ENCODE assay signal across 25 mouse cellular contexts in genomic region chr6:108140722-108141490, GRCm38 (mm10). TPM values are rescaled to one million over a fixed set of nuclear protein-coding genes. Genes with fewer than 3 reads are reported as not detected.
DNase-seq lines count a peak whose midpoint lies in the region; ATAC-seq and TF ChIP-seq lines count a peak whose summit lies in the region.
"Had no signal": no experiment of that assay in that cellular context is flagged by ENCODE, and none has a peak within 500 bp of the region (broad histone marks: within the 10 kb centered on the region; RNA-seq: fewer than 3 reads in every experiment).

No protein-coding gene starts in this region.

- H3K4me2 ChIP-seq in liver, embryonic 16.5 days (ENCODE audit: low read depth, low read length), result no peak overlapping the region
- H3K4me2 ChIP-seq in liver, embryonic 12.5 days, result no peak overlapping the region
- H3K4me2 ChIP-seq in intestine, postnatal 0 days (replicated peaks; ENCODE audit: low read depth), result no peak overlapping the region
- H3K4me2 ChIP-seq in forebrain, postnatal 0 days (ENCODE audit: low read depth), result no peak overlapping the region
- H3K4me2 ChIP-seq: embryonic facial prominence, embryonic 15.5 days; heart, embryonic 15.5 days; hindbrain, embryonic 15.5 days; neural tube, embryonic 13.5 days had no signal

- TF ChIP-seq POLR2A in cerebellum, adult 2 months (IDR thresholded peaks at IDR 0.05; ENCODE audit: borderline replicate concordance, insufficient read depth, low read length), result no peak

- 49% methylated on average over 4 of the region's 4 CpGs for WGBS in liver, embryonic 16.5 days (ENCODE audit: insufficient replicate concordance)
- WGBS in liver, embryonic 12.5 days (ENCODE audit: insufficient replicate concordance), result 60% methylated on average over 4 of the region's 4 CpGs
- 31% methylated on average over 4 of the region's 4 CpGs for WGBS in intestine, postnatal 0 days
- 98% methylated on average over 4 of the region's 4 CpGs for WGBS in forebrain, postnatal 0 days
- WGBS in cerebellum, adult 2 months, result 91% methylated on average over 4 of the region's 4 CpGs

- H3K36me3 ChIP-seq in liver, embryonic 16.5 days (ENCODE audit: control insufficient read depth, insufficient read depth), result no peaks in the 10 kb centered on the region
- 0 out of 2 replicates have a peak, but pooled peaks cover 9% of the 10 kb centered on the region for H3K36me3 ChIP-seq in liver, embryonic 12.5 days
- no peaks in the 10 kb centered on the region; the same call in 1 of the 2 replicates for H3K36me3 ChIP-seq in intestine, postnatal 0 days (ENCODE audit: control insufficient read depth, insufficient read depth)
- H3K36me3 ChIP-seq in forebrain, postnatal 0 days (ENCODE audit: insufficient read depth), result no peaks in the 10 kb centered on the region
- H3K36me3 ChIP-seq: embryonic facial prominence, embryonic 15.5 days; heart, embryonic 15.5 days; hindbrain, embryonic 15.5 days had no signal

- H3K9me3 ChIP-seq in liver, embryonic 16.5 days (replicated peaks; ENCODE audit: control insufficient read depth, low read length), result no peaks in the 10 kb centered on the region
- H3K9me3 ChIP-seq in liver, embryonic 12.5 days (replicated peaks), result no peaks in the 10 kb centered on the region
- H3K9me3 ChIP-seq in intestine, postnatal 0 days (ENCODE audit: control insufficient read depth), result no peaks in the 10 kb centered on the region
- no peaks in the 10 kb centered on the region for H3K9me3 ChIP-seq in forebrain, postnatal 0 days (ENCODE audit: low read length)
- H3K9me3 ChIP-seq: embryonic facial prominence, embryonic 15.5 days; heart, embryonic 15.5 days; hindbrain, embryonic 15.5 days; megakaryocyte, embryonic 14.5 days; neural tube, embryonic 13.5 days had no signal

- H3K4me1 ChIP-seq in liver, embryonic 16.5 days (ENCODE audit: control insufficient read depth, low read depth, low read length), result no peaks in the 10 kb centered on the region
- H3K4me1 ChIP-seq in liver, embryonic 12.5 days, result no peaks in the 10 kb centered on the region
- H3K4me1 ChIP-seq in intestine, postnatal 0 days (replicated peaks; ENCODE audit: control insufficient read depth, insufficient read depth, low read length), result no peaks in the 10 kb centered on the region
- H3K4me1 ChIP-seq in forebrain, postnatal 0 days (ENCODE audit: insufficient read depth), result 0 out of 2 replicates have a peak, but pooled peaks cover 4% of the 10 kb centered on the region
- H3K4me1 ChIP-seq in cerebellum, adult 2 months (ENCODE audit: control insufficient read depth, insufficient read depth, low read length), result no peaks in the 10 kb centered on the region
- H3K4me1 ChIP-seq: embryonic facial prominence, embryonic 15.5 days; heart, embryonic 15.5 days had no signal

- no peak overlapping the region for H3K27ac ChIP-seq in liver, embryonic 16.5 days (ENCODE audit: low read length)
- no peak overlapping the region for H3K27ac ChIP-seq in liver, embryonic 12.5 days
- H3K27ac ChIP-seq in intestine, postnatal 0 days (ENCODE audit: low read depth, low read length), result no peak overlapping the region
- H3K27ac ChIP-seq in forebrain, postnatal 0 days (ENCODE audit: low read depth, low read length), result no peak overlapping the region
- no peak overlapping the region for H3K27ac ChIP-seq in cerebellum, adult 2 months (ENCODE audit: insufficient read depth, low read length)
- H3K27ac ChIP-seq: embryonic facial prominence, embryonic 15.5 days; heart, adult 2 months; heart, embryonic 15.5 days; hindbrain, embryonic 15.5 days; left cerebral cortex, adult 2 months; liver, embryonic 14.5 days; neural tube, embryonic 13.5 days had no signal

- TF ChIP-seq CTCF in intestine, postnatal 0 days (IDR thresholded peaks at IDR 0.05; ENCODE audit: low read depth), result no peak
- TF ChIP-seq CTCF in forebrain, postnatal 0 days (IDR thresholded peaks at IDR 0.05; ENCODE audit: low read depth), result no peak
- TF ChIP-seq CTCF in cerebellum, adult 2 months (IDR thresholded peaks at IDR 0.05; ENCODE audit: borderline replicate concordance, insufficient read depth, low read depth, low read length), result no peak

- peak; percentile 76 for DNase-seq in kidney, postnatal 14 days
- no peak for DNase-seq in forebrain, postnatal 0 days
- no peak for DNase-seq in cerebellum, adult 2 months
- DNase-seq: adrenal gland, adult 2 months; B cell, adult 2 months; cerebellum, postnatal 10 days; gastrocnemius, postnatal 14 days; heart, adult 2 months; heart, postnatal 4 days; layer of hippocampus, adult 9-11 months; left cerebral cortex, postnatal 4 days; midbrain, embryonic 14.5 days; thymus, adult 18-20 months; thymus, postnatal 4 days had no signal

- H3K9ac ChIP-seq in liver, embryonic 16.5 days (ENCODE audit: low read depth, low read length), result no peak overlapping the region
- H3K9ac ChIP-seq in liver, embryonic 12.5 days, result no peak overlapping the region
- no peak overlapping the region for H3K9ac ChIP-seq in intestine, postnatal 0 days (ENCODE audit: low read depth, low read length)
- H3K9ac ChIP-seq in forebrain, postnatal 0 days, result no peak overlapping the region
- H3K9ac ChIP-seq: embryonic facial prominence, embryonic 15.5 days; heart, embryonic 15.5 days; hindbrain, embryonic 15.5 days; liver, embryonic 14.5 days; neural tube, embryonic 13.5 days had no signal

- H3K4me3 ChIP-seq in liver, embryonic 16.5 days (ENCODE audit: low read depth, low read length), result no peak overlapping the region
- no peak overlapping the region for H3K4me3 ChIP-seq in liver, embryonic 12.5 days
- H3K4me3 ChIP-seq in intestine, postnatal 0 days (ENCODE audit: low read depth, low read length), result no peak overlapping the region
- H3K4me3 ChIP-seq in forebrain, postnatal 0 days (ENCODE audit: low read depth, low read length), result no peak overlapping the region
- H3K4me3 ChIP-seq in cerebellum, adult 2 months (replicated peaks; ENCODE audit: insufficient read depth, low read depth, low read length), result no peak overlapping the region
- H3K4me3 ChIP-seq: embryonic facial prominence, embryonic 15.5 days; heart, adult 2 months; heart, embryonic 15.5 days; hindbrain, embryonic 15.5 days; left cerebral cortex, adult 2 months; megakaryocyte, embryonic 14.5 days; neural tube, embryonic 13.5 days had no signal

- ATAC-seq in liver, embryonic 16.5 days (ENCODE audit: low read depth), result peak; percentile 60
- ATAC-seq in liver, embryonic 12.5 days, result no peak
- peak; percentile 64 for ATAC-seq in intestine, postnatal 0 days
- ATAC-seq in forebrain, postnatal 0 days, result no peak
- ATAC-seq in activated CD4-positive, CD25-positive, alpha-beta regulatory T cell, adult 4 months, result no peak

- H3K27me3 ChIP-seq in liver, embryonic 16.5 days (ENCODE audit: control insufficient read depth, insufficient read depth, low read depth, low read length), result no peaks in the 10 kb centered on the region
- no peaks in the 10 kb centered on the region for H3K27me3 ChIP-seq in liver, embryonic 12.5 days (replicated peaks)
- H3K27me3 ChIP-seq in intestine, postnatal 0 days (replicated peaks; ENCODE audit: control insufficient read depth, insufficient read depth, low read length), result no peaks in the 10 kb centered on the region
- no peaks in the 10 kb centered on the region for H3K27me3 ChIP-seq in forebrain, postnatal 0 days (ENCODE audit: insufficient read depth, low read length)
- H3K27me3 ChIP-seq in cerebellum, adult 2 months (ENCODE audit: control insufficient read depth, insufficient read depth, low read length), result no peaks in the 10 kb centered on the region
- H3K27me3 ChIP-seq: embryonic facial prominence, embryonic 15.5 days; heart, embryonic 15.5 days; hindbrain, embryonic 15.5 days; megakaryocyte, embryonic 14.5 days; neural tube, embryonic 13.5 days had no signal

RNA-seq across cellular contexts. Expression of gene Sumf1, which starts 44.5 kb away (rescaled TPM):
- 6.8 and 7.7 TPM in 2 replicates for polyA plus RNA-seq in liver, embryonic 16.5 days (2015; fragmentation: Nextera tagmentation; extraction: Ambion mirVana)
- 11.9 and 12.7 TPM in 2 replicates for polyA plus RNA-seq in liver, embryonic 12.5 days (2016; fragmentation: Nextera tagmentation; extraction: Ambion mirVana)
- polyA plus RNA-seq in intestine, postnatal 0 days (2015; fragmentation: Nextera tagmentation; extraction: Ambion mirVana), result 30.1 and 30.2 TPM in 2 replicates
- total RNA-seq in forebrain, postnatal 0 days (2014; rRNA removed), result 15.7 and 18.3 TPM in 2 replicates
- polyA plus RNA-seq in forebrain, postnatal 0 days (2015; fragmentation: Nextera tagmentation; extraction: Ambion mirVana), result 7.7 and 11.6 TPM in 2 replicates
- 20.2 and 23.0 TPM in 2 replicates for polyA plus RNA-seq in cerebellum, adult 2 months (2012; rRNA removed)
- polyA plus RNA-seq in activated CD4-positive, CD25-positive, alpha-beta regulatory T cell, adult 4 months (2017; shearing (Covaris generic)), result 1 to 10 TPM; 6.3 to 7.6 TPM

Comparison
In these comparisons a context has a peak if more than half of its experiments do, and no peak if none do; other contexts are left out.
1. ATAC-seq: peak in liver, embryonic 16.5 days (single experiment) and intestine, postnatal 0 days (single experiment); none in liver, embryonic 12.5 days (single experiment), forebrain, postnatal 0 days (single experiment) and activated CD4-positive, CD25-positive, alpha-beta regulatory T cell, adult 4 months (single experiment).